Mouse (Mus musculus) left cerebral cortex, adult 2 months (tissue): ENCODE results near the gene Tspan5. TPM values are rescaled to one million over a fixed set of nuclear protein-coding genes. Genes with fewer than 3 reads are reported as not detected.

Experiments used
- DNase-seq, 2 experiments: peaks; one replicate each; pipeline ENCODE4 v3.0.0; 2021 to 2022; ENCODE audit warnings: low spot score in 2 of 2, mixed read lengths in 1 of 2; ENCODE audit errors: extremely low spot score in 1 of 2
- H3K27ac ChIP-seq: fragments of 200-600 bp; 2 replicates; pipeline ENCODE4 v1.8.1; 2022
- H3K4me3 ChIP-seq: fragments of 200-600 bp; 2 replicates; pipeline ENCODE4 v1.8.1; 2022
- CTCF ChIP-seq: fragments of 200-600 bp; IDR thresholded peaks from 2 replicates; pipeline ENCODE4 v1.8.1; 2022; ENCODE audit warnings: antibody characterized with exemption, mild to moderate bottlenecking, moderate library complexity
- intact Hi-C: fragments of 180-260 bp; cut with DNase I; formaldehyde crosslinking; loops from one replicate; pipeline ENCODE4 v1.15.1; 2025
- total RNA-seq, 2 experiments: library from RNA; stranded (reverse); gene quantifications; 2 replicates each; pipeline ENCODE4 v1.2.3; 2021

Gene Tspan5
- total RNA-seq, 2 experiments from 2014 or later: 242 to 281 TPM

- intact Hi-C loops: no loop called here
- H3K27ac ChIP-seq: peak overlapping the region; percentile 58
- H3K4me3 ChIP-seq: no peak overlapping the region; the same call in 1 of the 2 replicates
- no peak for DNase-seq
- no peak for TF ChIP-seq CTCF
These were observed 18.7 kb downstream of the Tspan5 start for GRCm38 (mm10) chr3:138760685-138761119.

- Histone ChIP-seq H3K27ac (0 out of 2 replicates have a peak overlapping the region, but pooled peaks have one; percentile 28), H3K4me3 (no peak overlapping the region)
- intact Hi-C loops: no loop called here
- DNase-seq: no peak
- TF ChIP-seq CTCF: no peak
These were observed 19.5 kb downstream of the Tspan5 start for GRCm38 (mm10) chr3:138761531-138761930.

- Histone ChIP-seq H3K4me3 (no peak overlapping the region), H3K27ac (no peak overlapping the region)
- DNase-seq: no peak
- intact Hi-C loops: no loop called here
- TF ChIP-seq CTCF: no peak
These were observed 21.9 kb downstream of the Tspan5 start for GRCm38 (mm10) chr3:138763941-138764340.

- no peak overlapping the region for H3K4me3 ChIP-seq
- no peak overlapping the region for H3K27ac ChIP-seq
- no peak for DNase-seq
- intact Hi-C loops: no loop called here
- no peak for TF ChIP-seq CTCF
These were observed 22.8 kb downstream of the Tspan5 start for GRCm38 (mm10) chr3:138764782-138765181.

GRCm38 (mm10) chr3:138767034-138767433 lies 25.0 kb downstream of the Tspan5 start:
- no peak for DNase-seq
- no peak overlapping the region for H3K4me3 ChIP-seq
- H3K27ac ChIP-seq: no peak overlapping the region
- intact Hi-C loops: no loop called here
- no peak for TF ChIP-seq CTCF

GRCm38 (mm10) chr3:138768541-138769093 lies 26.6 kb downstream of the Tspan5 start:
- no peak for TF ChIP-seq CTCF
- intact Hi-C loops: no loop called here
- no peak for DNase-seq
- Histone ChIP-seq H3K4me3 (no peak overlapping the region), H3K27ac (peak overlapping the region; percentile 48)

- peak in 1 of 2 experiments; percentile 46 for DNase-seq
- intact Hi-C loops: loop anchor here (2.0 kb wide), 1 partner anchor 28 kb away; the partner anchor contains the start of gene Tspan5
- Histone ChIP-seq H3K4me3 (no peak overlapping the region), H3K27ac (peak overlapping the region; percentile 78)
- TF ChIP-seq CTCF: no peak
These were observed 28.8 kb downstream of the Tspan5 start for GRCm38 (mm10) chr3:138770650-138771331.

- intact Hi-C loops: loop anchor here (2.0 kb wide), 1 partner anchor 29 kb away; the partner anchor contains the start of gene Tspan5
These were observed 29.7 kb downstream of the Tspan5 start for GRCm38 (mm10) chr3:138771549-138772333.

GRCm38 (mm10) chr3:138773871-138774606 lies 32.0 kb downstream of the Tspan5 start:
- no peak for DNase-seq

More at GRCm38 (mm10) chr3:138771549-138772333, 29.7 kb downstream of the Tspan5 start:
- Histone ChIP-seq H3K4me3 (no peak overlapping the region), H3K27ac (peak overlapping the region; percentile 50; the same call in 1 of the 2 replicates)
- no peak; the same call in 1 of the 2 replicates for TF ChIP-seq CTCF
- no peak for DNase-seq

GRCm38 (mm10) chr3:138774607-138774943 lies 32.6 kb downstream of the Tspan5 start:
- no peak for TF ChIP-seq CTCF
- no peak for DNase-seq
- Histone ChIP-seq H3K4me3 (no peak overlapping the region), H3K27ac (no peak overlapping the region)
- intact Hi-C loops: no loop called here

More at GRCm38 (mm10) chr3:138773871-138774606, 32.0 kb downstream of the Tspan5 start:
- Histone ChIP-seq H3K4me3 (no peak overlapping the region), H3K27ac (no peak overlapping the region; the same call in 1 of the 2 replicates)
- intact Hi-C loops: no loop called here
- no peak for TF ChIP-seq CTCF

- Histone ChIP-seq H3K4me3 (no peak overlapping the region), H3K27ac (no peak overlapping the region)
- no peak for TF ChIP-seq CTCF
- intact Hi-C loops: no loop called here
- DNase-seq: no peak
These were observed 34.1 kb downstream of the Tspan5 start for GRCm38 (mm10) chr3:138775926-138776715.
